Mouse (Mus musculus): ENCODE results near the gene Zfp119b.

Zfp119b gene

GRCm38 (mm10) chr17:55949400-55949799 lies at the start of gene Zfp119b:
Zfp119b (minus strand) TSS chr17:55949500.
- DNase-seq (ENCODE audit: low spot score in 2 of 2): no peak

- no peak for DNase-seq (ENCODE audit: low spot score in 2 of 2)
Observed at GRCm38 (mm10) chr17:55996007-55996406, 46.7 kb upstream of the Zfp119b start.

GRCm38 (mm10) chr17:55990278-55990898 lies 41.1 kb upstream of the Zfp119b start:
- no peak for DNase-seq (ENCODE audit: low spot score in 2 of 2)

GRCm38 (mm10) chr17:55986030-55986961 lies 37.0 kb upstream of the Zfp119b start, which contains the start of gene Fsd1:
Fsd1 (plus strand) TSS chr17:55986509.
- peak; percentile 85 to 91 for DNase-seq (ENCODE audit: low spot score in 2 of 2)

- DNase-seq (ENCODE audit: low spot score in 2 of 2): no peak
Observed at GRCm38 (mm10) chr17:55977301-55977700, 28.0 kb upstream of the Zfp119b start.

- DNase-seq (ENCODE audit: low spot score in 2 of 2): peak; percentile 81 to 85
Observed at GRCm38 (mm10) chr17:55976255-55976862, 27.1 kb upstream of the Zfp119b start.

GRCm38 (mm10) chr17:55971453-55971852 lies 22.2 kb upstream of the Zfp119b start:
- DNase-seq (ENCODE audit: low spot score in 2 of 2): no peak

- no peak for DNase-seq (ENCODE audit: low spot score in 2 of 2)
Observed at GRCm38 (mm10) chr17:55969966-55970891, 20.9 kb upstream of the Zfp119b start, which contains the start of gene Shd. Shd (plus strand) TSS chr17:55970467.

- peak in 1 of 2 experiments; percentile 43 for DNase-seq (ENCODE audit: low spot score in 2 of 2)
Observed at GRCm38 (mm10) chr17:55969560-55969959, 20.3 kb upstream of the Zfp119b start.

GRCm38 (mm10) chr17:55968210-55968609 lies 18.9 kb upstream of the Zfp119b start:
- no peak for DNase-seq (ENCODE audit: low spot score in 2 of 2)

GRCm38 (mm10) chr17:55967186-55967585 lies 17.9 kb upstream of the Zfp119b start:
- DNase-seq (ENCODE audit: low spot score in 2 of 2): no peak

- DNase-seq (ENCODE audit: low spot score in 2 of 2): no peak
Observed at GRCm38 (mm10) chr17:55964996-55965395, 15.7 kb upstream of the Zfp119b start.

- no peak for DNase-seq (ENCODE audit: low spot score in 2 of 2)
Observed at GRCm38 (mm10) chr17:55964496-55964895, 15.2 kb upstream of the Zfp119b start.

- DNase-seq (ENCODE audit: low spot score in 2 of 2): peak in 1 of 2 experiments; percentile 0
Observed at GRCm38 (mm10) chr17:55963171-55963570, 13.9 kb upstream of the Zfp119b start.

- no peak for DNase-seq (ENCODE audit: low spot score in 2 of 2)
Observed at GRCm38 (mm10) chr17:55961631-55962030, 12.3 kb upstream of the Zfp119b start.

GRCm38 (mm10) chr17:55960791-55961190 lies 11.5 kb upstream of the Zfp119b start:
- no peak for DNase-seq (ENCODE audit: low spot score in 2 of 2)

- DNase-seq (ENCODE audit: low spot score in 2 of 2): no peak
Observed at GRCm38 (mm10) chr17:55959946-55960740, 10.8 kb upstream of the Zfp119b start.

- peak; percentile 96 to 97 for DNase-seq (ENCODE audit: low spot score in 2 of 2)
Observed at GRCm38 (mm10) chr17:55958918-55959728, 9.8 kb upstream of the Zfp119b start, which contains the start of gene Yju2. Yju2 (plus strand) TSS chr17:55959099.

- DNase-seq (ENCODE audit: low spot score in 2 of 2): no peak
Observed at GRCm38 (mm10) chr17:55958584-55958886, 9.2 kb upstream of the Zfp119b start.

All from right cerebral cortex, adult 2 months (tissue).